Mouse (Mus musculus) liver, embryonic 14.5 days (tissue): ENCODE results near the gene Oxsr1. TPM values are rescaled to one million over a fixed set of nuclear protein-coding genes. Genes with fewer than 3 reads are reported as not detected.
"Not testable (repeated sequence)": the region's sequence is repeated elsewhere in the genome, so short reads cannot be mapped to it uniquely, and the experiment has no call there.

ENCODE experiments used
- ATAC-seq: fragments of 200-750 bp; cut with Nextera tagmentation; 2 replicates; pipeline ENCODE4 v1.8.0; 2017; ENCODE audit warnings: moderate number of reproducible peaks, mild to moderate bottlenecking, moderate library complexity; ENCODE audit not compliant: insufficient read depth
- DNase-seq, 3 experiments: peaks; one replicate each; pipeline ENCODE4 v3.0.0-alpha.2; 2012 to 2013; ENCODE audit warnings: low read depth in 3 of 3, low spot score in 3 of 3
- H3K27ac ChIP-seq: fragments of 300-500 bp; sonication (generic); 2 replicates; pipeline ENCODE4 v1.5.1; 2014; ENCODE audit warnings: moderate library complexity, mild to moderate bottlenecking, control low read depth, inconsistent platforms
- H3K27me3 ChIP-seq: fragments of 300-500 bp; sonication (generic); 2 replicates; pipeline ENCODE4 v1.6.1; 2014; ENCODE audit warnings: mild to moderate bottlenecking, low read length, moderate library complexity; ENCODE audit not compliant: control insufficient read depth, insufficient read depth
- H3K36me3 ChIP-seq: fragments of 300-500 bp; sonication (generic); replicated peaks from 2 replicates; pipeline ENCODE4 v1.6.1; 2014; ENCODE audit warnings: low read depth; ENCODE audit not compliant: control insufficient read depth, insufficient read depth
- H3K4me1 ChIP-seq, 2 experiments: fragments of 200-500 bp in 1 of 2; fragments of 300-500 bp in 1 of 2; sonication (generic) in 1 of 2; replicated peaks; 2 replicates each; pipeline ENCODE4 v1.6.1; 2012 to 2014; ENCODE audit warnings: antibody characterized with exemption in 1 of 2, inconsistent platforms in 1 of 2, low read length in 1 of 2; ENCODE audit not compliant: control insufficient read depth in 2 of 2, insufficient read depth in 2 of 2
- H3K4me2 ChIP-seq: fragments of 300-500 bp; sonication (generic); 2 replicates; pipeline ENCODE4 v1.6.1; 2014; ENCODE audit warnings: low read depth, mild to moderate bottlenecking, control low read depth, moderate library complexity
- H3K4me3 ChIP-seq, 2 experiments: fragments of 200-500 bp in 1 of 2; fragments of 300-500 bp in 1 of 2; sonication (generic) in 1 of 2; 2 replicates each; pipeline ENCODE4 v1.5.1; 2012 to 2014; ENCODE audit warnings: low read depth in 2 of 2, low read length in 2 of 2, mild to moderate bottlenecking in 2 of 2, control low read depth in 1 of 2, inconsistent platforms in 1 of 2, moderate library complexity in 1 of 2; ENCODE audit not compliant: insufficient read depth in 1 of 2
- H3K9ac ChIP-seq: fragments of 300-500 bp; sonication (generic); replicated peaks from 2 replicates; pipeline ENCODE4 v1.6.1; 2014; ENCODE audit warnings: mild to moderate bottlenecking, control low read depth, moderate library complexity
- H3K9me3 ChIP-seq: fragments of 300-500 bp; sonication (generic); 2 replicates; pipeline ENCODE4 v1.6.1; 2016; ENCODE audit warnings: low read length, mixed read lengths; ENCODE audit not compliant: control insufficient read depth
- CTCF ChIP-seq: IDR thresholded peaks from 2 replicates; pipeline ENCODE4 v1.5.1; 2016; ENCODE audit warnings: antibody characterized with exemption, low read depth, control low read depth
- EP300 ChIP-seq: IDR thresholded peaks from 2 replicates; pipeline ENCODE4 v1.6.1; 2016; ENCODE audit warnings: antibody characterized with exemption, low read depth
- WGBS: fragments of 180-500 bp; shearing (Covaris S2); extraction: QIAGEN DNeasy Blood & Tissue Kit; methylation state at CpG from one replicate; pipeline ENCODE4 v1.1.7; 2014; ENCODE audit not compliant: insufficient replicate concordance; 5-methylcytosine and 5-hydroxymethylcytosine counted together
- polyA plus RNA-seq, 2 experiments: library from polyadenylated mRNA; depleted of rRNA in 1 of 2; stranded (reverse) in 1 of 2; unstranded in 1 of 2; fragments of >200 nt; fragmentation: Nextera tagmentation in 1 of 2; extraction: Ambion mirVana in 1 of 2; gene quantifications; 2 replicates each; pipeline versions ENCODE4 v1.2.1 to v1.2.3; 2012 to 2014

Oxsr1 gene
- polyA plus RNA-seq (2012; rRNA removed) (8.3 and 11.8 TPM in 2 replicates), polyA plus RNA-seq (2014; fragmentation: Nextera tagmentation; extraction: Ambion mirVana) (4.9 and 6.3 TPM in 2 replicates)

GRCm38 (mm10) chr9:119322289-119323259, at the start of gene Oxsr1:
Oxsr1 (minus strand) TSS chr9:119322427.
- peak; percentile 93 for ATAC-seq
- no peaks in the 10 kb centered on the region for H3K36me3 ChIP-seq
- peak; percentile 66 for TF ChIP-seq CTCF
- TF ChIP-seq EP300, result peak; percentile 18; the same call in 1 of the 2 replicates
- H3K27me3 ChIP-seq, result no peaks in the 10 kb centered on the region
- peak within 1 kb of the TSS; percentile 99 for H3K4me2 ChIP-seq
- peak within 1 kb of the TSS; percentile 99 for H3K27ac ChIP-seq
- H3K4me1 ChIP-seq, result peaks cover 11 to 18% of the 10 kb centered on the region in 2 experiments; a peak in 3 of 4 replicates
- H3K4me3 ChIP-seq, result peak within 1 kb of the TSS; percentile 82 to 83
- WGBS, result under 1% methylated on average over 76 of the region's 76 CpGs
- no peaks in the 10 kb centered on the region for H3K9me3 ChIP-seq
- H3K9ac ChIP-seq, result peak within 1 kb of the TSS; percentile 94
- peak; percentile 100 for DNase-seq

- no peak overlapping the region for H3K27ac ChIP-seq
- no peaks in the 10 kb centered on the region for H3K4me1 ChIP-seq
- H3K4me3 ChIP-seq, result no peak overlapping the region
- no peak overlapping the region for H3K9ac ChIP-seq
- no peak overlapping the region for H3K4me2 ChIP-seq
- no peak for TF ChIP-seq EP300
- no peak for TF ChIP-seq CTCF
- no peaks in the 10 kb centered on the region for H3K27me3 ChIP-seq
- no peaks in the 10 kb centered on the region for H3K9me3 ChIP-seq
- WGBS, result 79% methylated on average over 4 of the region's 4 CpGs
- no peak for DNase-seq
- H3K36me3 ChIP-seq, result no peaks in the 10 kb centered on the region
- no peak for ATAC-seq
Measured at GRCm38 (mm10) chr9:119371251-119371650, 49.0 kb upstream of the Oxsr1 start.

- H3K9me3 ChIP-seq, H3K36me3 ChIP-seq, DNase-seq, H3K9ac ChIP-seq, H3K27me3 ChIP-seq, H3K4me2 ChIP-seq, H3K4me3 ChIP-seq, H3K27ac ChIP-seq, H3K4me1 ChIP-seq, ATAC-seq: not testable (repeated sequence)
- 61% methylated on average over 4 of the region's 4 CpGs for WGBS
- TF ChIP-seq CTCF, result peak; percentile 21
Measured at GRCm38 (mm10) chr9:119370770-119371169, 48.5 kb upstream of the Oxsr1 start.

- Histone ChIP-seq H3K4me3 (no peak overlapping the region), H3K9ac (no peak overlapping the region), H3K4me1 (no peaks in the 10 kb centered on the region), H3K27me3 (no peaks in the 10 kb centered on the region), H3K4me2 (no peak overlapping the region), H3K27ac (no peak overlapping the region), H3K36me3 (no peaks in the 10 kb centered on the region), H3K9me3 (no peaks in the 10 kb centered on the region)
- 69% methylated on average over 3 of the region's 3 CpGs for WGBS
- TF ChIP-seq EP300 (no peak), CTCF (no peak)
- no peak for DNase-seq
- ATAC-seq, result no peak
Measured at GRCm38 (mm10) chr9:119368367-119368766, 46.1 kb upstream of the Oxsr1 start.

GRCm38 (mm10) chr9:119365284-119365683, 43.1 kb upstream of the Oxsr1 start, which contains the start of gene Slc22a14:
Slc22a14 (minus strand) TSS chr9:119365553.
- Histone ChIP-seq H3K9ac (no peak within 1 kb of the TSS), H3K27me3 (no peaks in the 10 kb centered on the region), H3K4me2 (no peak within 1 kb of the TSS), H3K36me3 (no peaks in the 10 kb centered on the region), H3K4me3 (no peak within 1 kb of the TSS), H3K9me3 (no peaks in the 10 kb centered on the region), H3K27ac (no peak within 1 kb of the TSS), H3K4me1 (no peaks in the 10 kb centered on the region)
- 47% methylated on average over 7 of the region's 7 CpGs for WGBS
- ATAC-seq, result no peak
- no peak for TF ChIP-seq CTCF
- TF ChIP-seq EP300, result no peak
- no peak for DNase-seq
